Mouse (Mus musculus): ENCODE measurements around the gene Dnttip1.
"Not testable (repeated sequence)": the region's sequence is repeated elsewhere in the genome, so short reads cannot be mapped to it uniquely, and the experiment has no call there.

Dnttip1 gene

DNA sequence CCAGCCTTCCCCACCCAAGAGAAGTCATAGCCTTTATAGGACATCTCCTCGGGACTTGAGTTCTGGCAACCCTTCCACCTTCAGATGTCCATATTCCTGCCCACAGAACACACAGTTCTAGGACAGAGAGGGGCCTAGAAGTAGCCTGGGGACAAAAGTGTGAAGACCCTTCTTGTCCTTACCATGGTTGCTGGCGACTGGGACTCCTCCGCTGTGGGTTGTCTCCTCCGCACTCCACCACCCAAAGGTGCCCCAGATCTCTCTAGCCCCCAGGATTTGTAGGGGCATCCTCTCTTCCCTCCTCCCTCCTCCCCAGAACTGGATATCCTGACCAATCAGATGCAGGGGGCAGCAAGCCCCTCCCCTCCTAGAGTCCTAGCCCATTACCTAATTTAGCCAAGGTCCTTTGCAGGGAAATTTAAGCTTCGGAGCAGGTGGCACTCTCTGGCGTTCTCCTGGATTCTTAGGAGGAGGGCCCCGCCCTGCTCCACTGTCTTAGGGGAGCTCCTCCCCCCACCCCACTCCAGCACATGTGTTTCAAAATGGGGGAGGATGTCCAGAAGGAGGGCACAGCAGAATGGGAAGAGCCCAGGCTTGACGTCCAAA, 33.8 kb downstream of the Dnttip1 start, which contains the start of gene Tnnc2:
Gene Tnnc2 (minus strand): TSS at position 487 of the 606 bp plus-strand sequence.
- DNase-seq (ENCODE audit: low spot score in 2 of 2): no peak

DNA sequence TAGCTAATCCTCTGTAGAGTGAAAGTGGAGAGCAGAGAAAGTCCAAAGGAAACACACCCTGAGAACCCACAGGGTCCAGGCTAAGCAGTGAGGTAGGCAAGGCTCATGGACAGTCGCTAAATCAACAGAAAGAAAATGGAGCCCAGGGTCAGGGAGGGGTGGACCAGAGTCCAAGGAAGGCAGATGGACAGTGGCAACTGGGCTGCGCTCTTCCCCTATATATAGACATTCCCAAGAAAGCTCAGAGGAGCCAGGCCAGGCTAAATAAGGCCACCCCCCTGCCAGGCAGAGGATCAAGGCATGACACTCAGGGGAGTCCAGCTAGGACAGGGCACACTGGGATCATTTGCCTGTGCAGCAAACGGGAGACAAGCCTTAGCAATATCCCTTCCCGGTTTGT, 36.1 kb downstream of the Dnttip1 start:
- DNase-seq (ENCODE audit: low spot score in 2 of 2): no peak

DNA sequence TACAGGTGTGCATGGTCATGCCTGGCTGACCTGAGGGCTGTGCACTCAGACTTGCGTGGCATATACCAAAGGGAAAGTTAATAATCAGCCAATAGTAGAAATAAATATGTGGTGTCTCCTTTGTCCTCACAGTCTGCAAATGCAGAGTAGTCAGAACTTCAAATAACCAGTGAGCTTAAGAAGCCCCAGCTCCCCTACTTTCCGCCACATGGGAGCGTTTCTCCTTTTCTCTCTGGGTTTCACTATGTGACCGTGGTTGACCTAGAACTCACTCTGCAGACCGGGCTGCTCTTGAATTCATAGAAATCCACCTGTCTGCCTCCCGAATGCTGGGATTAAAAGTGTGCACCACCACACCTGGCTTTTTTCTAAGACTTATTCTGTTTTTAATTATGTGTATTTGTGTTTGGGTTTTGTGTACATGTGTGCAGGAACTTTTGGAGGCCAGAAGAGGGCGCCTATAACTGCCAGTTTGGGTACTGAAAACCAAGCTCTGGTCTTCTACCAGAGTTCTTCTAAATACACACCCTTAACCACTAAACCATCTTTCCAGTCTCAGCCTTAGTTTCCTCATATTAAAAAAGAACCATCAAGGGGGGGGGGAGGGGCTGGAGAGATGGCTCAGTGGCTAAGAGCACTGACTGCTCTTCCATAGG, 38.3 kb downstream of the Dnttip1 start:
- DNase-seq (ENCODE audit: low spot score in 2 of 2): no peak

DNA sequence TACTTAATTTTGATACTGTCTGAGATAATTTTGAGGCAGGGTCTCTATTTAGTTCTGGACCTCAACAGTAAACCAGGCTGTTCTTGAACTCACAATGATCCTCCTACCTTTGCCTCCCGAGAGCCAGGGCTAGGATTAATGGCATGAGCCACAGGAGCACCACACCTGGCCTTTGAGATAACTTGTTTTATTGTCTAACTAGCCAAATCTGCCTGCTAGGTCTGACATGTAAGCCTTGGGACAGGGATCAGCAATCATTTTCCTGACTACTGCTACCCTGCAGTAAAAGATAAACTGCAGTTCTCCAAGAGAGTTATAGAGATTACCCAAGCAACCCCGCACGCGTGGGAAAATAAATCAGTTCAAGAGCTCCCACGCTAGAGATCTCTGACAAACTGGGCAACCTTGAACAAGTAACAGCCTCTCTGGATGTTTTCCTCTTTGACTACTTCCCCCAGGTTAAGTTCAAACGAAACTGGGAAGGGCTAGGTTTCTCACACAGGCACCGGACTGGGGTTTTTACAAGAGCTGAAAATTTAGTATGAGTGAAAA, 39.2 kb downstream of the Dnttip1 start:
- no peak for DNase-seq (ENCODE audit: low spot score in 2 of 2)

DNA sequence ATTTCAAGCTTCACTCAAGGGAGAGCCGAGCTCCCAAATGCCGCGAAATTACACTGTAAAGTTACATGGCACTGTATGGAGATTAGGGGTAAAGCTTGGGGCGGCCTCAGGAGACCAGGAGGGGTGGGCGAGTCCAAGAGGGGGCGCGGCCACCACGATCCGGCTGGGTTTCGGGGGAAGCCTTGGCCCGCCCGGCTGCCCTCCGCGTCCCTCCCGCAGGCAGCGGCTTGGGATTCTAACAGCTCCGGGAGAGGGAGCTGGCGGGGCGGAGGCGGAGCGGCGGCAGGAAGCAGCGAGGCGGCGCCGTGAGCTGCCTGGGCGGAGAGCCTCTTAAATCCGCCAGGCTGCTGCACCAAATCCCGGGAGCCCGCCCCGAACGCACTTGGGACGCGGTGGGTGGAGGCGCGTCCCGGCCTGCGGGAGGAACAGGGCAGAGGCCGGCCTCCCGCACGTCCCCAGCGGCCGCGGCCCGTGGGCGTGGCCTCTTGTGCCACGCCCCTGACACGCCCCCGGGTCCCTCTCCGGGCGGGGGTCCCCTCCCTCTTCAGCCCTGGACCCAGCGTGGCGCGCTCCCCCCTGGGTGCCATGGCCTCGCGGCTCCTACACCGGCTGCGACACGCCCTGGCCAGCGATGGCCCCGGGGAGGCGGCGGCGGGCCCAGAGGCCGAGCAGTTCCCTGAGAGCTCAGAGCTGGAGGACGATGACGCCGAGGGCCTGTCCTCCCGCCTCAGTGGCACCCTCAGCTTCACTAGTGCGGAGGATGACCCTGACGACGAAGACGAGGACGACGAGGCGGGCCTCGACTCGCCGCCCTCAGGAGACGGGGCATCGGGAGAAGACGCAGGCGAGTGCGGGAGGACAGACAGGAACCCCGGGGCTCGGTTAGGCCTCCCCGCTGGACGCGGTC, 40.0 kb downstream of the Dnttip1 start, which contains the start of gene Snx21:
Gene Snx21 (plus strand): TSS at position 343 of the 907 bp plus-strand sequence.
- DNase-seq (ENCODE audit: low spot score in 2 of 2): peak; percentile 85 to 86

DNA sequence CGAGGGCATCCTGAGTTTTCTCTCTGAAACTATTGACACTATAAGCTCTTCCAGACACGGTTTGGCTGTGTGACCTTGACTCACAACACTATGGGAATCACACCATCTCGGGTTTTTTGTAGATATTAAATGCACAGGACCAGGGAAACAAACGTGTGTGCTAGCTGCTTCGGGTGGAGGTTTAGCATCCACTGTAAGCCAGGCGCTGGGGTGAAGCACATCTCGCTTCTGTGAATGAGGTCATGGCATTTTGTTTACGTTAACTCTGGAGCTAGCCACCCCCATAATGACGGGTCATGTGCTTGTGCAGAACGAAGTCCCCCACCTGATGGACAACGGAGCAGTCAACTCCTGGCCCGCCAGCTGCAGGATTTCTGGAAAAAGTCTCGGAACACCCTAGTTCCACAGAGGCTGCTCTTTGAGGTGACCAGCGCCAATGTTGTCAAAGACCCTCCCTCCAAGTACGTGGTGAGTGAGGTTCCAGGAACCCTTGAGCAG, 40.7 kb downstream of the Dnttip1 start:
- DNase-seq (ENCODE audit: low spot score in 2 of 2): no peak

DNA sequence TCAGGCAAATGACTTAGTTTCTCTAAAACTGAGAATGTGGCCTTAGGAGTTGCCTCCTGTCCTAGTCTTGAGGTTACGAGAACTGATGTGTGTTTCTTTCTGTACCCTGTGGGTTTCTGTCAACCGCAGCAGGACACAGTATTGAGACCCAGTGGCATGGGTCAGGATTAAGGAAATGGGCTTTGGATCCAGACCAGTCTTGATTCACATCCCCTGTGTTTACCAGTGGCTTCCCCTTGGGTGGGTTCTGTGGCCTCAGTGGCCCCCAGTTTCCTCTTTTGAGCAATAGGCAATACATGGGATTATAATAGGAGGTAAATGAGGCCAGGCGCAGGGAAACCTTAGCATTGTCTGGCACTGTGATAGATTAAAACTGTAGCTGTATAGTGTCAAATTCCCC, 41.2 kb downstream of the Dnttip1 start:
- no peak for DNase-seq (ENCODE audit: low spot score in 2 of 2)

DNA sequence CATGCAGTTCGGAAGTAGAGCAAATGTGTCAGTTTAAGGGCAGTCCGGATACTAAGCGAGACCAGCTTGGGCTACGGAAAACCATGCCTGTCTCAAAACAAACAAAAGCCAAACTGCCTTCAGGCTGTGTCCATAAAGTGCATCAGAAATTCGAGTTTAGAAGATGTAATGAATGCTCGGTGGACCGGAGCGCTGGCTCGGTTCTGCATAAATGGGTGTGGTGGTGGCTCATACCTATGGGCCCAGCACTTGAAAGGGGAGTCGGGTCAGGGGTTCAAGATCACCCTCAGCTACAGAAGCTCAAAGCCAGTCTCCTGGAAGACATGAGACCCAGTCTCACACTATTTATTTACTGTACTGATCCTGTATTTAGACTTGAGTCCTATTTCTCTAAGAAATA, 42.0 kb downstream of the Dnttip1 start:
- DNase-seq (ENCODE audit: low spot score in 2 of 2): no peak

DNA sequence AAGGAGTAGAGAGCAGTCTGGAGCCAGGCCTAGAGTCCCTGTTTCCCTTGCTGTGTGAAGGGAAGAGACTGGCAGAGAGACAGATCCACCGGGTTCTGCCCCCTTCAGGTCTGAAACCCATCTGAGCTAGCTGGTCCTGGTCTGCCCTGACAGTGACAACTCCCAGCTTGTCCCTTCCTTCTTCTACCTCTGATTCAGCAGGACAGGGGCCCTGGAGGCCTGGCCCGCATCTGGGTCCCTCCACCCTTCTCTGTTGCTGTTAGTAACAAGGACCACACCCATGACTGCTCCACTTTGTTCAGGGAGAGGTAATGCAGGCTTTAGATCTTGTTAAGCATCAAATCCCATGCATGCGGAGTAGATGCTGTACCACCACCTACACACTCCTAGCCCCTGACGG, 42.6 kb downstream of the Dnttip1 start:
- DNase-seq (ENCODE audit: low spot score in 2 of 2): no peak

DNA sequence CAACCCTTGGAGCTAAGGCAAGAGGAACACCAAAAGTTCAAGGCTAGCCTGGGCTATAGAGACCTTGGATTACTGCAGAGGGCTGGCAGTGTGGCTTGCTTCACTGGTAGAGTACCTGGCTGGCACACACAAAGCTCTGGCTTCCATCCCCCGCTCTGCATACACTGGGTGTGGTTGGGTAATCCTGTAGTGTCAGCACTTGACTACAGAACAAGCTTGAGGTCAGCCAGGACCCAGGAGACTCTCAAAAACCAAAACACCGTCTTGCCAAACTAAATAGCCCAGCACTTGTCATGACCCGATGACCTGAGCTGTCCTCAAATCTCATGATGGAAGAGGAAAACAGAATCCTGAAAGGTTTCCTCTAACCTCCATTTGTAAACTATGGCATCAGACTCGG, 44.7 kb downstream of the Dnttip1 start:
- DNase-seq (ENCODE audit: low spot score in 2 of 2): no peak

DNA sequence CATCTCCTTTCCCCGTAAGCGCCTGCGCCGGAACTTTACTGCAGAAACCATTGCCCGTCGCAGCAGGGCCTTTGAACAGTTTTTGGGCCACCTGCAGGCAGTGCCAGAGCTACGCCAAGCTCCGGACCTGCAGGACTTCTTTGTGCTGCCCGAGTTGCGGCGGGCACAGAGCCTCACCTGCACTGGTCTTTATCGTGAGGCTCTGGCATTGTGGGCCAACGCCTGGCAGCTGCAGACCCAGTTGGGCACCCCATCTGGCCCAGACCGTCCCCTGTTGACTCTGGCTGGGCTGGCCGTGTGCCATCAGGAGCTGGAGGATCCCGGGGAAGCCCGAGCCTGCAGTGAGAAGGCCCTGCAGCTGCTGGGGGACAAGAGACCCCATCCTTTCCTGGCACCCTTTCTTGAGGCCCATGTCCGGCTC, 46.1 kb downstream of the Dnttip1 start:
- no peak for DNase-seq (ENCODE audit: low spot score in 2 of 2)

DNA sequence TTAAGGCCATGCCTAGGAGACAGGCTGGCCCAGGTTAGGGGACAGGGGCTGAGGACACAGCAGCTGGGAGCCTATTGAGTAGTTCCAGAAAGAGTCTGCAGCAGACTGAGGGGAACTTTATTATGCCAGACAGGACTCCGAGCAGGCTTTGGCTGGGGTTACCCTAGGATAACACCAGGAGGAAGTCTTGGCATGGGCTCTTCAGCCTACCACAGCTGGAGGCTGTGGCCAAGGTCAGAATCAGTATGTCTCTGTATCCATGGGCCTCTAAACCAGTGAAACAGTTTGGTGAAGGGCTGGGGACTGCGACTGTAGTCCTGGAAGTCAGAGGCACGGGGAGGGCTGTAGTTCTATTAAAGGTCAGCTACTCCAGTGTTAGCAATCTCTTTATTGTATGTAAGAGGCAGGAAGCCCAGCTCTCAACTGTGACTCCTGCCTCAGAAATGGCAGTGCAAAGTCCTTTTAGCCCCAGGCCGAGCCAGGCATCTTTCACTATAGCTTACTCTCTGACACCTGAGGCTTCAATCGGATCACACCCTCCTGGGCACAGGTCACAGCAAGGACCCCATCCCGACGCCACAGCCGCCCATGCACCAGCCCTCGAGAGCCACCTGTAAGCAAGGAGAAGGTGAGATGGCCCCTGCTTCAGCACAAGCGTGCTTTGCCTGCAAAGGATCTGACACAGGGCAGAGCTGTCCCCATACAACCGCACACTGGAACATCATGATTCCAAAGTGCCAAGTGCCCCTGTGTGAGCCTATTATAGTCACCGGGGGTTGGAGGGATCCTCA, 46.8 kb downstream of the Dnttip1 start:
- DNase-seq (ENCODE audit: low spot score in 2 of 2): no peak

DNA sequence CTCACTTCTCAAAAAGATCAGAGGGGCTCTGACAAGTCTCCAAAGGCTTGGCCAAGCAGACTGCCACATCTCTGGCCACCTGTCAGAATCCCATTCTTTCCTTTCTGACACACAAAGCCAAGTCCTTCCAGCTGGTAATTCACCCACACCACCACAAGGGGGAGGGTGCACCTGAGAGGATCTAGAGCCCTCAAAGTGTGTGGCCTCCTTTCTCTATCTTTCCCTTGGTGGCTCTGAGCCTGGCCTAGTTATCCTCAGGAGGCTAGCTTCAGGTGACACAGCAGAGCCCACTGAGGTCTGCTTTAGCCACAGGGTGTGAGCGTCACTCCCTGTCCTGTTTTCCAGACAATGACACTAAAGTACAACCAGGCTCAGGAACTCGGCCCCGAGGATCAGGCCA, 47.5 kb downstream of the Dnttip1 start:
- peak; percentile 66 to 73 for DNase-seq (ENCODE audit: low spot score in 2 of 2)

DNA sequence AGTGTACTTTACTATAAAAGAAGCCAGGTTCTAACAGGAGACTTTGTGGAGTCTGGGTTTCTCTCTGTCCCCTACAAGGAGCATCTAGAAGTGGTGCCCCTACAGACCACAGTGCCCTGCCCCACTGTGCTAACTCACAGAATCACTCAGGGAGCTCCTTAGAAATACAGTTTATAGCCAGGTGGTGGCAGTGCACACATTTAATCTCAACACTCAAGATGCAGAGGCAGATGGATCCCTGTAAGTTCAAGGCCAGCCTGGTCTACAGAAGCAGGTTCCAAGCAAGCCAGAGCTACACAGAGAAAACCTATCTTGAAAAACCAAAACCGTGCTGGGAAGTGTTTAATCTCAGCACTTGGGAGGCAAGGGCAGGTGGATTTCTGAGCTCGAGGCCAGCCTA, 48.0 kb downstream of the Dnttip1 start:
- DNase-seq (ENCODE audit: low spot score in 2 of 2): no peak

DNA sequence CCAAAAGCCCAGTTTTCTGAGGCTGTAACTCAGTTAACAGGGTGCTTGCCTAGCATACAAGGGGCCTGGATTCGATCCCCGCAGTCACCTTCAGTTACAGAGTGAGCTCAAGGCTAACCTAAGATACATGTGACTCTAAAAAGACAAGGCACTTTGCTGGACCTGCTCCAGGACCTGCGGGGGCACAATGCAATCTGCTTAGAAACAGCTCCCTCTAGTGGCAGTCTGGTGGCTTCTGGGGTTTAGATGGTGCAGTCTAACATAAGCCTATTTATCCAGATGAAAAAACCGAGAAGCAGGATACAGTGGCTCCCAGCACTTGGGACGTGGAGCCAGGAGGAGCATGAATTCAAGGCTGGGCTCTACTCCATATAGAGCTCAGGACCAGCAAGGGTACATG, 48.5 kb downstream of the Dnttip1 start:
- peak; percentile 87 to 89 for DNase-seq (ENCODE audit: low spot score in 2 of 2)

DNA sequence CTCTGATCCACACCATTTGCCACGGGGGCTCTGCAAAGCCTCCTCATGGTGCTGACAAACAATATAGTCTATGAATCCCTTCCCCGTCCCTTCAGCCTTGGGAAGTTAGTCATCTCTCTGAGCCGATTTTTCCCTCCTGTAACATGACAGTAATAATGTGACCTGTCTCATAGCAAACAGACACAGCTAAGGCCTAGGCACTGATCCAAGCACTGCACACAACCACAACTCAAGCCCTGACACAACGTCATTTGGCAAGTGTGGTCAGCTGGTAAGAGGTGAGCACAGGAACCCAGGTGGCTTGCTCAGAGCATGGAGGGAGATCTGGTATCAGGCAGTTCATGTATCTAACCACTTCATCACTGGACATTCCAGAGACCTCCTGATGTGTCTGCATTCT, 50.1 kb downstream of the Dnttip1 start:
- DNase-seq (ENCODE audit: low spot score in 2 of 2): no peak

DNA sequence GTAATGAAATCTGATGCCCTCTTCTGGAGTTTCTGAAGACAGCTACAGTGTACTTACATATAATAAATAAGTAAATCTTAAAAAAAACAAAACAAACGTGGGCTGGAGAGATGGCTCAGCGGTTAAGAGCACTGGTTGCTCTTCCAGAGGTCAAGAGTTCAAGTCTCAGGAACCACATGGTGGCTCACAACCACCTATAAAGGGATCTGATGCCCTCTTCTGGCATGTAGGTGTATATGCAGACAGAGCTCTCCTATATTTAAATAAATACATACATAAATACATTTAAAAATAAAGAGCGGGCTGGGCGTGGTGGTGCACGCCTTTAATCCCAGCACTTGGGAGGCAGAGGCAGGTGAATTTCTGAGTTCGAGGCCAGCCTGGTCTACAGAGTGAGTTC, 52.8 kb downstream of the Dnttip1 start:
- DNase-seq (ENCODE audit: low spot score in 2 of 2): not testable (repeated sequence)

DNA sequence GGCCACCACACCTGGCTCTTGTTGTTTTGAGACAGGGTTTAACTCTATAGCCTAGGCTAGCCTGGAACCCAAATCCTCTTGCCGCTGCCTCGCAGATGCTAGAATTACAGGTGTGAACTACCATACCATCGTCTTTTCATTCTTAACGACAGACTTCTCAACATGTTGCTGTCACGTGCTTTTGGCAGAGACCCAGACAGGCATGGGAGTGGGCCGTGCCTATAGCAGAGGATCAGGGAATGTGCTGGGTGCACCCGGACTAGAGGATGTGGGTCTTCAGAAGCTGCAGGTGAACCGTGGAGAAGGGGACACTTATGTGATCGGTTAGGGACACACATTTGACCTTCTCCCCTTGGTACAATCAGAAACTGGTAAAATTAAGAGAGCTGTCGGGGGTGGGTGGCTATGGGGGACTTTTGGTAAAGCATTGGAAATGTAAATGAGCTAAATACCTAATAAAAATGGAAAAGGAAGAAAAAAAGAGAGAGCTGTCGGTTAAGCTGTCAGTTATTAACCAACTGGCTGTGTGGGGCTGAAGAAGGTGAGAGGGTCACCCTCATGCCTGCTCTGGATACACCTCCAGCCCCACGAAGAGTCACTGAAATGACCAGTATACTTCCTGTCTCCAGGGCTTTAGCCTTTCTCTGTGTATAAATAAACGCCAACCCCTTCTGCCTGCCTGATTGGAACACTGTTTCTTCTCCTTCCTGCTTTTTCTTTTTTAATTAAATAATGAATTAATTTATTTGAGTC, 54.6 kb downstream of the Dnttip1 start:
- DNase-seq (ENCODE audit: low spot score in 2 of 2): no peak

DNA sequence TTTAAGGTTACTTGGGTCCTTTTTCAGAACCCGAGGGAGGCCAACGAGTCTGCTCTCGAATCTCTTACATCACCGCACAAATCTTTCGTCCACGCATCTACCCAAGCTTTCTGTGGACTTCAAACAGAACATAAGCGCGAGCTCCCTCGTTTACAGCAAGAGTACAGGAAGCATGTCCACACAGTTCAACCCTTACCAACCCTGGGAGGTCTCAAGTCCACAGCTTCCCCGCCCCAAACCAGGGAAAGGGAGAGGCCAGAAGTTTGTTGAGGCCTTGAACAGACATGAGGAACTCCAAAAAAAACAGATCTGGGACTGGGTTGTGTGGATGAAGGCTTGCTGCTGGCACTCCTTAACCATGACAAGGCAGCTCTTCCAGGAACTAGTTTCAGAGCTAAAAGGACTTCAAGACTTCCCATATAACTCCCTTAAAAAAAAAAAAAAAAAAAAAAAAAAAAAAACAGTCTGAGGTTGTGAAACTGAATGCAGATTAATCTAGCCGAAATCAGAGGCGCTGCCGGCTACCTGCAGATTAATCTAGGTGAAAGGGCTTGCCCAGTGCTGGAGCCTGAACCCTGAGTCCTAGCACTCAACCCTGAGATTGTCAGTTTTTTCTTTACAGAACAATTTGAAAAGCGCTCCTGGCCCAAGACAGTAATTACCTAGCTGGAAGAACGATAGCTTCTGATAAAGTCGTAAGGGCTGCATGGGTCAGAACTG, 57.6 kb downstream of the Dnttip1 start:
- no peak for DNase-seq (ENCODE audit: low spot score in 2 of 2)

DNA sequence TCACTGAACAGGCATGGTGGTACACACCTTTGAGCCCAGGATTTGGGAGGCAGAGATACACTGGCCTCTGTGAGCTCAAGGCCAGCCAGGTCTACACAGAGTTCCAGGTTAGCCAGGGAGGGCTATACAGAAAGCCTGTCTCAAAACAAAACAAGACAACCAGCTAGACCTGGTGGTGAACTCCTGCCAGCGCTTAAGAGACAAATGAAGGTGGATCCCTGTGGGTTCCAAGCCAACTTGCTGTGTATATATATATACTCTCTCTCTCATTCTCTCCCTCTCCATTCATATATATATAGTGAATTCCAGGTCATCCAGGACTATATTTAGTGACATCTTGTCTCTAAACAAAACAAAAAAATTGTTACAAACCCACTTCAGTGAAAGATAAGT, 58.1 kb downstream of the Dnttip1 start:
- DNase-seq (ENCODE audit: low spot score in 2 of 2): no peak

Data from right cerebral cortex, adult 2 months (tissue).